Mouse (Mus musculus) neural tube, embryonic 12.5 days (tissue): ENCODE measurements around the gene Ccdc88c. TPM values are rescaled to one million over a fixed set of nuclear protein-coding genes. Genes with fewer than 3 reads are reported as not detected.

ENCODE experiments used
- ATAC-seq: fragments of 200-750 bp; cut with Nextera tagmentation; 2 replicates; pipeline ENCODE4 v1.8.0; 2017; ENCODE audit warnings: low read depth, mild to moderate bottlenecking, moderate TSS enrichment, moderate library complexity; ENCODE audit not compliant: low FRiP score
- H3K27ac ChIP-seq: fragments of 300-500 bp; sonication (generic); 2 replicates; pipeline ENCODE4 v1.5.1; 2016
- H3K27me3 ChIP-seq: fragments of 300-500 bp; sonication (generic); replicated peaks from 2 replicates; pipeline ENCODE4 v1.6.1; 2016; ENCODE audit warnings: mild to moderate bottlenecking
- H3K36me3 ChIP-seq: fragments of 300-500 bp; sonication (generic); 2 replicates; pipeline ENCODE4 v1.6.1; 2016; ENCODE audit warnings: mild to moderate bottlenecking
- H3K4me1 ChIP-seq: fragments of 300-500 bp; sonication (generic); 2 replicates; pipeline ENCODE4 v1.6.1; 2016
- H3K4me2 ChIP-seq: fragments of 300-500 bp; sonication (generic); replicated peaks from 2 replicates; pipeline ENCODE4 v1.6.1; 2016; ENCODE audit warnings: mild to moderate bottlenecking
- H3K4me3 ChIP-seq: fragments of 300-500 bp; sonication (generic); 2 replicates; pipeline ENCODE4 v1.5.1; 2016
- H3K9ac ChIP-seq: fragments of 300-500 bp; sonication (generic); 2 replicates; pipeline ENCODE4 v1.6.1; 2016; ENCODE audit warnings: mild to moderate bottlenecking
- H3K9me3 ChIP-seq: fragments of 300-500 bp; sonication (generic); 2 replicates; pipeline ENCODE4 v1.6.1; 2016; ENCODE audit warnings: mild to moderate bottlenecking
- WGBS: fragments of 180-500 bp; shearing (Covaris S2); methylation state at CpG from one replicate; pipeline ENCODE4 v1.1.7; 2016; 5-methylcytosine and 5-hydroxymethylcytosine counted together
- polyA plus RNA-seq: library from polyadenylated mRNA; unstranded; fragments of >200 nt; fragmentation: Nextera tagmentation; extraction: Ambion mirVana; gene quantifications from 2 replicates; pipeline ENCODE4 v1.2.1, GENCODE M21; 2016

Ccdc88c gene
- 14.7 and 16.0 TPM in 2 replicates for polyA plus RNA-seq

DNA sequence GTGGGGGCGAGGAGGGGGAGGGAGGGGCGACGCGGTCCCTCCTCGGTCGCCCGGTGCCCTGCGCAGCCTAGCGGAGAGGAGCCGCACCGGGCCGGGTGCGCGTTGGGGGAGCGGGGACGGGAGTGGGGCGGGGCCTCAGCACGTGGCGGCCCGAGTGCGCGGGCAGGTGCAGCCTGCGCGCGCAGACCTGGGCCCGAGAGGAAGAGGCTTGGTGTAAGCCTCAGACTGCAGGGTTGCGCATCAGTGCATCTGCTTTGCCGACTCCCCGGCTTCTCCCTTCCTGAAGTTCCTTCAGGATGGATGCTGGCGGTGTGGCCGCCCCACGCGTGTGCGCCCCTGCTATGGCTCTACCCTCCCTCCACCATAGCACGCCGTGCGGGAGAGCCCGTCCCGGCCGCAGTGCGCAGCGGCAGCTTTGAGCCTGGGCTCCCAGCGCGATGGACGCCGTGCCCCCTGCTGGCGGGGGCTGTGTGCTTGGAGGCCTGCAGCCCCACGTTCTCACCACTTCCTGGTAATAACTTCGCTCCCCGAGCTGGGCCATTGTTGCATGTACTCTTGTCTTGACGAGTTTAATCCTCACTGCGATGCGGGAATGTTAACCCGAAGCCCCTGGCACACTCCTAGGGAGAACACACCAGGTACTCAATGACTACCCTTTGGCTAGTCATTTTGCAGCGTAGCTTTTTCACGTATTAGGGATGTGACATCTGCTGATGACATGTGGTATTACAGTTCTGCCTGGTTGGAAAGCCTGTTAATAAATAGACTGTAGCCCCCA is at the start of gene Ccdc88c:
Gene Ccdc88c, minus strand, starts transcription at position 103 of the 778 bp plus-strand sequence.
- peak within 1 kb of the TSS; percentile 86 for H3K27ac ChIP-seq
- ATAC-seq, result peak; percentile 85
- peak within 1 kb of the TSS; percentile 77 for H3K4me2 ChIP-seq
- no peaks in the 10 kb centered on the region for H3K9me3 ChIP-seq
- no peaks in the 10 kb centered on the region for H3K36me3 ChIP-seq
- H3K4me3 ChIP-seq, result peak within 1 kb of the TSS; percentile 62
- H3K9ac ChIP-seq, result peak within 1 kb of the TSS; percentile 78
- under 1% methylated on average over 55 of the region's 56 CpGs for WGBS
- peaks cover 26% of the 10 kb centered on the region for H3K4me1 ChIP-seq
- H3K27me3 ChIP-seq, result no peaks in the 10 kb centered on the region

DNA sequence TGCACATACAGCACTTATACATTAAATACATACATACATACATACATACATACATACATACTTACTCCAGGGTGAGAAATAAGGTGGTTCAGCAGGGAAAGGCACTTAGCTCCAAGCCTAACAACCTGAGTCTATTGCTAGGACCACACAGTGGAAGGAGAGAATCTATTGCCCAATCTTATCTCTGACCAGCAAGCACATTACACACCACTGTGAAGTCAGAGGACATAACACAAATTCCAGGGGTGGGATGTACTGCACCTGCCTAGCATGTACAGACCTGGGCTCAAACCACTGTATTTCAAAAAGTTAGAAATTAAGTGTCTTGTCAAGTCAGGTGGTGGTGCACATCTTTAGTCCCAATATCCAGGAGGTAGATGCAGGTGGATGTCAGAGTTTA is 49.1 kb upstream of the Ccdc88c start:
- no peaks in the 10 kb centered on the region for H3K9me3 ChIP-seq
- no peak overlapping the region for H3K4me3 ChIP-seq
- no peak for ATAC-seq
- H3K4me2 ChIP-seq, result no peak overlapping the region
- H3K4me1 ChIP-seq, result peaks cover 17% of the 10 kb centered on the region
- no peak overlapping the region for H3K9ac ChIP-seq
- no peak overlapping the region for H3K27ac ChIP-seq
- no peaks in the 10 kb centered on the region for H3K27me3 ChIP-seq
- H3K36me3 ChIP-seq, result peaks cover 6% of the 10 kb centered on the region

DNA sequence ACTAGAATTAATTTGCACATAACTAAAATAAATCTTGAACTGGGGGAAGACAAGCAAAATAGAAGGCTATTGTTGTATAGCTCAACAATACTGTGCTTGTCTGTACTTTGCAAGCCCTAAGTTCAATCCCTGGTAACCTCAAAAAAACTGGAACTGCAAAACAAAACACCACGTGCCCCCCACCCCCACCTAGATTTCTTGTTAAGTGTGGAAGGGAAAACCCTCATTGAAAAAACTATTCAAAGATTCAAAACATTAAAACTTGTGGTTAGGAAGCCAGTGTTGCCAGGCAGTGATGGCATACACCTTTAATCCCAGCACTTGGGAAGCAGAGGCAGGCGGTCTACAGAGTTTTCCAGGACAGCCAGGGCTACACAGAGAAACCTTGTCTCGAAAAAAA is 46.6 kb upstream of the Ccdc88c start:
- WGBS, result 91% methylated on average over 3 of the region's 3 CpGs
- Histone ChIP-seq H3K27me3 (no peaks in the 10 kb centered on the region), H3K9ac (no peak overlapping the region), H3K9me3 (no peaks in the 10 kb centered on the region), H3K36me3 (peaks cover 6% of the 10 kb centered on the region), H3K4me1 (peaks cover 1% of the 10 kb centered on the region; the same call in 1 of the 2 replicates), H3K27ac (no peak overlapping the region), H3K4me2 (no peak overlapping the region), H3K4me3 (no peak overlapping the region)
- ATAC-seq, result no peak

DNA sequence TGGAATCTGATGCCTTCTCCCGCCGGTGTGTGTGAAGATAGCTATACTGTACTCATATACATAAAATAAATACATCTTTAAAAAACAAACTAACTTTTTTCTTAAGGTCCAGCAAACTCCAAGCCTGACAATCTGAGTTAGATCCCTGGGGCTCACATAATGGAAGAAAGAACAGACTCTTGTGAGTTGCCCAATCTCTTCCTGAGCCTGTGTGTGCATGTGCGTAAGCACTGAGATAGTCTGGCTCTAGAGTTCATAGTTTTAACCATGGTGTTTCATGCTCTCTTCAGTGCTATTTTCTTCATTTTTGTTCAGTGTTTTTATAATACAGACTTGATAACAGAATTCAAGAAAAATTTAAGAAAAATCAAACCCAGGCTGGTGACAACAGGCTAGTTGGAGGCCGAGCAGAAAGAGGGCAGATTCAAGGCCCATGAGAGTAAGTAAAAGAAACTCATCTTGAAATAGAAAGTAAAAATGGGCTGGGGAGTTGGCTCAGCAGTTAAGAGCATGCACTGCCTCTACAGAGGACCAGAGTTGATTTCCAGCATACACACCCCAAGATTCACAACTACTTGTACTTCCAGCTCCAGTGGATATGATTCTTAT is 46.1 kb upstream of the Ccdc88c start:
- Histone ChIP-seq H3K9ac (no peak overlapping the region), H3K4me2 (no peak overlapping the region), H3K4me1 (no peaks in the 10 kb centered on the region), H3K9me3 (no peaks in the 10 kb centered on the region), H3K36me3 (peaks cover 6% of the 10 kb centered on the region), H3K27ac (no peak overlapping the region), H3K4me3 (no peak overlapping the region), H3K27me3 (no peaks in the 10 kb centered on the region)
- no peak for ATAC-seq
- WGBS, result 93% methylated on average over 4 of the region's 4 CpGs

DNA sequence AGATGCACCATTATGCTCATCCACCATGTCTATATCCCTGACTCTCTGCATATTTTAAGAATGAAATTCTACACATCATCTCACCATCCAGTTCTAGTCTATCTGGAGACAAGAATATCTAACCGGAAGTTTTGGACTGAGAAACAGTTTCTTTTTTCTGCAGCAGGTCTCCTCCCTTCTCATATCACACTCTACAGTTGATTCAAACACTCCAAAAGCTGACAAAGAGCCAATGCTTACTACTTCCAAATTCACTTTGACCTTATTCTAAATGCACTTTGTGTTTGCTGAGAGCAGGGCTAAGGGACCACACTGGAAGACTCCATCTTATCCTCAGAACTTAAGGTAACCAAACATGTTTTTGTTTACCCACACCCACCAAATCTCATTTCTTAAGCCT is 41.0 kb upstream of the Ccdc88c start:
- WGBS, result 95% methylated on average over 1 of the region's 1 CpGs
- Histone ChIP-seq H3K27ac (no peak overlapping the region), H3K9ac (no peak overlapping the region), H3K9me3 (no peaks in the 10 kb centered on the region), H3K4me3 (no peak overlapping the region), H3K36me3 (peaks cover 20% of the 10 kb centered on the region), H3K4me2 (no peak overlapping the region), H3K4me1 (no peaks in the 10 kb centered on the region), H3K27me3 (no peaks in the 10 kb centered on the region)
- ATAC-seq, result no peak

DNA sequence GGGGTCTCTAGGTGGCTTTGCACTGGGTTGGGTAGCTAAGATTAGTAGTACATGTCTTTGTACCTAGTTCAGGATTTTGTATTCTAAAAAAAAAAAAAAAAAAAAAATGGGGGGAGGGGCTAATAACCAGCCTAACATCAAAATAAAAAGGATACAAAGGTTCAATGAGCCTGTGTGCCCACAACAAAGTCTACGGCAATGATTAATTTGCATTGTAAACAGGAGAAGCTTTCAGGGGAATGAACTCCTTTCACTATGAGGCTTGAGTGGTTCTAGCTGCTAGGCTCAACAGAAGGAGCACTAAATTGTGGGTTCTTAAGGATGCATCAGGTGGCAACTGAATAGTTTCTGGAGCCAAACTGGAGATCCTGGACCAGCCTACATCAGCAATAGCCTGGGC is 37.5 kb upstream of the Ccdc88c start:
- no peaks in the 10 kb centered on the region for H3K9me3 ChIP-seq
- H3K9ac ChIP-seq, result no peak overlapping the region
- no peaks in the 10 kb centered on the region for H3K27me3 ChIP-seq
- WGBS, result 90% methylated on average over 1 of the region's 1 CpGs
- no peak overlapping the region for H3K4me2 ChIP-seq
- H3K27ac ChIP-seq, result no peak overlapping the region
- H3K36me3 ChIP-seq, result peaks cover 44% of the 10 kb centered on the region
- no peak overlapping the region for H3K4me3 ChIP-seq
- no peaks in the 10 kb centered on the region for H3K4me1 ChIP-seq
- no peak for ATAC-seq

DNA sequence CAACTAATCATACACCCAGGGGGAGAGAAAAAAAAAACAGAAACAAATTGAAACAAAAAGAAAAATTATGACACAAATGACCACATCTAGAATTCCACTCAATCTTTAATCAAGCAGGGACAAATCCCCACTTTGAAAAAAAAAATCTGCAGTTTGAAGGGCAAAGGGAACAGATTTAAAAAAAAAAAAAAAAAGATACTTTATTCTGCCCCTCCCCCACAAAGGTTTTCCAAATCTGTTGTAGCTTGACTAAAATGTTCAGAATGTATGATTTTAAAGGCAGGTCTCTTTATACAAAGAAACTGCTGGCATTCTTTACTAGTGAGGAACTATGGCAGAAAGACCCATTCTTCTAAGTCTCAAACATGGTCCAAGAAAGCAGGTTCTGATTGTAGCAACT is 11.1 kb upstream of the Ccdc88c start:
- Histone ChIP-seq H3K4me2 (no peak overlapping the region), H3K36me3 (peaks cover 52% of the 10 kb centered on the region), H3K27ac (no peak overlapping the region), H3K9me3 (no peaks in the 10 kb centered on the region), H3K4me1 (no peaks in the 10 kb centered on the region), H3K4me3 (no peak overlapping the region), H3K9ac (no peak overlapping the region), H3K27me3 (no peaks in the 10 kb centered on the region)
- ATAC-seq, result no peak

DNA sequence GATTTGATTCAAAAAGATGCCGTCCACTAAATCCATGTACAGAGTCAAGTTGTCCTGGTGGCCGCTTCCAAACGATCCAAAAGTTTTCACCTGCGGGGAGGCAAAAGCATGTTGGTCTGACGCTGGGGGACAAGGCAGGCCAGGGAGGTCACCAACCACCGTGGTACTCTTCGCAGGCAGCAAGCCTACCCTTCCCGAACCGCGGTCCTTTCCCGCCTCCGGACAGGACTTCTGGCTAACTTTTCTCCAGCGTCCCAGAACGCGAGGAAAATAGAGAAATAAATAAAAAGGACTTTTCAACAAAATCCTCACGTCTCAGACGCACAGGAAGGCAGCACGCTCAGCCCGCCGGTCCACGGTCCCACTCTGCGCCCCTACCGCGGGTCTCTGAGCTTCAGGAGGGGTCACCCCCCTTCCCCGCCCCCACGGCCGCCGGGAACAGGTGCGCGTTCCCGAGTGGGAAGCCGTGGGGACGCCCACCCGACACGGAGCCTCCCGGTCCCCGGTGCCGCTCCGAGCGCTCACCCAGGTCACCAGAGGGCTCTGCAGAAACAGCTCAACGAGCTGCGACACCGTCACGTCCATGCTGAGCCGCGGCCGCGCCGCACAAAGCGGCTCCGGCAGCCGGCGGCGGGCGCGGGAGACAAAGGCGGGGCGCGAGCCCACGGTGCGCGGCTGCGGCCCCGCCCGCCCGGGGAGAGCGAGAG is 456 bp downstream of the Ccdc88c start:
- peaks cover 31% of the 10 kb centered on the region for H3K4me1 ChIP-seq
- peak; percentile 53 for ATAC-seq

DNA sequence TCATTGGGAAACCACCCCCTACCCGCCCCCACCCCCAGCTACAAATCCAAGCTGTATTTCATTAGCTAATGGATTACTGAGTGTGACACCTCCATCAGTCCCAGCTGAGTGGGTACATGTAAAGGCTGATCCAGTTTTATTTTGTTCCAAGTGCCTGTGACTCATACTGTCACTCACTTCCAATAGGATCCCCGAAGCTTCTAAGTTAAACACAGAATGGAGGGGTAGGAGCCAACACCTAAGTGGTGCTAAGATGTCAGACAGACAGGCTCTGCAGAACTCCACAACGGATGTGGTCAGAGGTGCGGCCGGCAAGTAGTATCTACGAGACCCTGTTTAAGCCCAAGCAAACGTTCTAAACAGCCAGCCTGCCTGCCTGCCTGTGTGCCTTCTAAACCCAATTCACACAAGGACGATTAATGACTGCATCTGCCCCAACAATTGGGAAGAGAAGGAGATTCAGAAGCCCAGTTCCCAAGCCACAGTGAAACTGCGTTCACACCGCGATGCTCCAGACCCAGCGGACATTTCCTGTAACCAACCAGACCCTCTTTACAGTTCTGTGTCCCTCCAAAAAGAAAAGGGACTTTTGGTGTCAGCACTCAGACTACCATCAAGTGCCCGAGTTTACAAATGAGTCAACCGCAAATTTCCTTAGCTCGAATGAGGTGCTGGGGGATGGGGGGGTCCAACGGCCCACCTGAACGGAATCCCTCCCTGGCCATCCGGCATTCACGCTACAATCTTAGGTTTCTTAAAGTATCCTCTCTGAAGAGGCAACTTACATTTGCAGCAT is 1.2 kb downstream of the Ccdc88c start:
- Histone ChIP-seq H3K27me3 (no peaks in the 10 kb centered on the region), H3K27ac (no peak overlapping the region), H3K36me3 (no peaks in the 10 kb centered on the region), H3K9me3 (no peaks in the 10 kb centered on the region), H3K4me1 (peaks cover 35% of the 10 kb centered on the region), H3K4me3 (peak overlapping the region; percentile 62), H3K9ac (peak overlapping the region; percentile 78), H3K4me2 (peak overlapping the region; percentile 77)
- 1% methylated on average over 19 of the region's 19 CpGs for WGBS
- no peak for ATAC-seq

More for the DNA sequence above, 456 bp downstream of the Ccdc88c start:
- H3K27me3 ChIP-seq, result no peaks in the 10 kb centered on the region
- peak overlapping the region; percentile 62 for H3K4me3 ChIP-seq
- no peaks in the 10 kb centered on the region for H3K9me3 ChIP-seq
- H3K9ac ChIP-seq, result peak overlapping the region; percentile 78
- H3K27ac ChIP-seq, result peak overlapping the region; percentile 86
- WGBS, result under 1% methylated on average over 67 of the region's 67 CpGs
- H3K4me2 ChIP-seq, result peak overlapping the region; percentile 77
- H3K36me3 ChIP-seq, result no peaks in the 10 kb centered on the region

DNA sequence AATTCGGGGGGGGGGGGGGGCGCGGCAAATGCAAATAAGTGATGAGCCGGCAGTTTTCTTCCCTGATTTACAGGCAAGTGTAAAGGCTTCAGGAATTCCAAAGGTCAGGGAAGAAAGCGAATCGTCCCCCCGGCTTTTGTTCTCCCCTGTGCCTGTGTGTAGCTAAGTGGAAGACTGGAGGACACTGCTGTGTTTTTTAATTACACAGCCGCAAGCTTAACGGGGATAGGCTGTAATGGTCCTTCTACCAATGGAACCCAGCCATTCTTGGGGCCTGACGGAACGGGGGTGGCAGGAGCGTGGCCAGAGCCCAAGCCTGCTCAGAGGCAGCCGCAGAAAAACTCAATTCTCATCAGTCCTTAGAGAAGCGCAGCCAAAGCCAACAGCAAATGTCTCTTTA is 1.9 kb downstream of the Ccdc88c start:
- ATAC-seq, result peak; percentile 41
- 5% methylated on average over 13 of the region's 14 CpGs for WGBS
- H3K27ac ChIP-seq, result no peak overlapping the region

DNA sequence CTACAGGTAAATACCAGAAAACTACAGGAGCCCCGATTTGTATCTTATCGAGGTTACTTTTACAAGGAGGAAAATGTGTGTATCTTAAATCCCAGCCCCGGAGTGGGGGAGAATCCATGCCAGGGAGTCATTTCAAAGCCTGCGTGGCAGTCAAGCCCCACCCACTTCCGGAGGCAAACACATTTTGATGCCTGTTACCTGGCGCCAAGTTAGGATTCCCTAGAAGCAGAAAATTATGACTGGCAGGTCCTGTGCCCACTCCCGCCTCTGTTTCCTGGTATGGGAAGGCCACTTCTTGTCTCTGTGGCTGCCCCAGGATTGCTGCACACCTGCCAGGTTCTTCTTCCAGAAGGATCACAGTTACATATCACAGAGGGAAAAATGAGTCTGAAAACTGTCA is 2.3 kb downstream of the Ccdc88c start:
- peaks cover 7% of the 10 kb centered on the region; the same call in 1 of the 2 replicates for H3K36me3 ChIP-seq
- H3K4me1 ChIP-seq, result peaks cover 35% of the 10 kb centered on the region
- no peaks in the 10 kb centered on the region for H3K27me3 ChIP-seq
- H3K4me3 ChIP-seq, result peak overlapping the region; percentile 62
- ATAC-seq, result no peak
- H3K9ac ChIP-seq, result peak overlapping the region; percentile 78
- H3K4me2 ChIP-seq, result peak overlapping the region; percentile 77
- no peaks in the 10 kb centered on the region for H3K9me3 ChIP-seq
- H3K27ac ChIP-seq, result no peak overlapping the region
- 45% methylated on average over 7 of the region's 7 CpGs for WGBS

More for the DNA sequence above, 1.9 kb downstream of the Ccdc88c start:
- Histone ChIP-seq H3K9me3 (no peaks in the 10 kb centered on the region), H3K4me3 (peak overlapping the region; percentile 62), H3K27me3 (no peaks in the 10 kb centered on the region), H3K4me2 (peak overlapping the region; percentile 77), H3K9ac (peak overlapping the region; percentile 78), H3K36me3 (peaks cover 2% of the 10 kb centered on the region; the same call in 1 of the 2 replicates), H3K4me1 (peaks cover 35% of the 10 kb centered on the region)

DNA sequence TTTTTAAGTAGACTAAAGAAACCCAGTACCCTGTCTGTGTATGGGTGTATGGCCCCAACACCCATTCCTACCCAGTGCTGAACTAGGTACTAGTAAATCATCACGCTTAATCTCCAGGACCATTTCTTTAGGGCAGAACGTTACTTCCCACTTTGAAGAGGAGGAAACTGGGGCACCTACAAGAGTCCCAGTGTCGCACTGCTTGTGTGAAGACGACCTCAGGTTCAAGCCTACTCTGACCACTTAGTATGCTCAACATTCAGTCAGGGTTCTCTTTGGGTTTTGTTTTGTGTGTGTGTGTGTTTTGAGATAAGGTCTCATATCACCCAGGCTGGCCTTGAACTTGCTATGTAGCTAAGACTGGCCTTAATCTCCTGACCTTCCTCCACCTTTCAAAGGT is 2.8 kb downstream of the Ccdc88c start:
- ATAC-seq, result no peak
- no peak overlapping the region for H3K27ac ChIP-seq
- no peaks in the 10 kb centered on the region for H3K27me3 ChIP-seq
- H3K4me1 ChIP-seq, result peaks cover 35% of the 10 kb centered on the region
- no peak overlapping the region for H3K9ac ChIP-seq
- H3K9me3 ChIP-seq, result no peaks in the 10 kb centered on the region
- WGBS, result 78% methylated on average over 4 of the region's 4 CpGs
- peak overlapping the region; percentile 77 for H3K4me2 ChIP-seq
- no peak overlapping the region for H3K4me3 ChIP-seq
- H3K36me3 ChIP-seq, result peaks cover 12% of the 10 kb centered on the region
